Mouse (Mus musculus): ENCODE data around the gene Dnaic2. TPM values are rescaled to one million over a fixed set of nuclear protein-coding genes. Genes with fewer than 3 reads are reported as not detected.

The Dnaic2 gene
- polyA plus RNA-seq, 1 experiment: 1.7 TPM

GRCm38 (mm10) chr11:114795231-114795746 is 68.1 kb downstream of the Dnaic2 start:
- peak overlapping the region; percentile 22; the same call in 1 of the 2 replicates for H3K4me3 ChIP-seq (ENCODE audit: low read depth, low read length)
- no peak overlapping the region for H3K27ac ChIP-seq (ENCODE audit: insufficient read depth, low read length)
- TF ChIP-seq POLR2A (IDR thresholded peaks at IDR 0.05; ENCODE audit: insufficient read depth, low read length) (no peak), CTCF (IDR thresholded peaks at IDR 0.05; ENCODE audit: low read depth, low read length) (peak; percentile 48), EP300 (IDR thresholded peaks at IDR 0.05; ENCODE audit: insufficient read depth, low read depth, low read length) (peak; percentile 82; the same call in 1 of the 2 replicates)
- no peak overlapping the region for H3K9ac ChIP-seq (ENCODE audit: low read depth, poor library complexity, severe bottlenecking)
- 0 out of 2 replicates have a peak, but pooled peaks cover 4% of the 10 kb centered on the region for H3K27me3 ChIP-seq (ENCODE audit: control insufficient read depth, insufficient read depth, low read length, poor library complexity, severe bottlenecking)
- H3K4me1 ChIP-seq (ENCODE audit: control insufficient read depth, insufficient read depth, low read length): peaks cover 1% of the 10 kb centered on the region
- H3K9me3 ChIP-seq (replicated peaks; ENCODE audit: control insufficient read depth, insufficient read depth, low read length, poor library complexity, severe bottlenecking): no peaks in the 10 kb centered on the region
- no peaks in the 10 kb centered on the region for H3K36me3 ChIP-seq (ENCODE audit: control insufficient read depth, insufficient read depth, low read length, poor library complexity, severe bottlenecking)

GRCm38 (mm10) chr11:114795848-114796322 is 68.7 kb downstream of the Dnaic2 start, which contains the start of gene Btbd17:
Gene Btbd17 (minus strand): TSS chr11:114795945.
- TF ChIP-seq POLR2A (IDR thresholded peaks at IDR 0.05; ENCODE audit: insufficient read depth, low read length) (no peak), CTCF (IDR thresholded peaks at IDR 0.05; ENCODE audit: low read depth, low read length) (no peak), EP300 (IDR thresholded peaks at IDR 0.05; ENCODE audit: insufficient read depth, low read depth, low read length) (no peak)
- H3K9ac ChIP-seq (ENCODE audit: low read depth, poor library complexity, severe bottlenecking): no peak within 1 kb of the TSS
- peak within 1 kb of the TSS; percentile 22; the same call in 1 of the 2 replicates for H3K4me3 ChIP-seq (ENCODE audit: low read depth, low read length)
- H3K27me3 ChIP-seq (ENCODE audit: control insufficient read depth, insufficient read depth, low read length, poor library complexity, severe bottlenecking): 0 out of 2 replicates have a peak, but pooled peaks cover 4% of the 10 kb centered on the region
- H3K36me3 ChIP-seq (ENCODE audit: control insufficient read depth, insufficient read depth, low read length, poor library complexity, severe bottlenecking): no peaks in the 10 kb centered on the region
- no peak within 1 kb of the TSS for H3K27ac ChIP-seq (ENCODE audit: insufficient read depth, low read length)
- H3K9me3 ChIP-seq (replicated peaks; ENCODE audit: control insufficient read depth, insufficient read depth, low read length, poor library complexity, severe bottlenecking): no peaks in the 10 kb centered on the region
- H3K4me1 ChIP-seq (ENCODE audit: control insufficient read depth, insufficient read depth, low read length): no peaks in the 10 kb centered on the region

- no peaks in the 10 kb centered on the region for H3K36me3 ChIP-seq (ENCODE audit: control insufficient read depth, insufficient read depth, low read length, poor library complexity, severe bottlenecking)
- TF ChIP-seq CTCF (IDR thresholded peaks at IDR 0.05; ENCODE audit: low read depth, low read length) (no peak), EP300 (IDR thresholded peaks at IDR 0.05; ENCODE audit: insufficient read depth, low read depth, low read length) (no peak), POLR2A (IDR thresholded peaks at IDR 0.05; ENCODE audit: insufficient read depth, low read length) (no peak)
- no peak overlapping the region for H3K9ac ChIP-seq (ENCODE audit: low read depth, poor library complexity, severe bottlenecking)
- H3K4me3 ChIP-seq (ENCODE audit: low read depth, low read length): no peak overlapping the region
- H3K27ac ChIP-seq (ENCODE audit: insufficient read depth, low read length): no peak overlapping the region
- H3K9me3 ChIP-seq (replicated peaks; ENCODE audit: control insufficient read depth, insufficient read depth, low read length, poor library complexity, severe bottlenecking): no peaks in the 10 kb centered on the region
- no peaks in the 10 kb centered on the region for H3K27me3 ChIP-seq (ENCODE audit: control insufficient read depth, insufficient read depth, low read length, poor library complexity, severe bottlenecking)
- no peaks in the 10 kb centered on the region for H3K4me1 ChIP-seq (ENCODE audit: control insufficient read depth, insufficient read depth, low read length)
These were observed 70.0 kb downstream of the Dnaic2 start for GRCm38 (mm10) chr11:114797176-114797575.

DNA sequence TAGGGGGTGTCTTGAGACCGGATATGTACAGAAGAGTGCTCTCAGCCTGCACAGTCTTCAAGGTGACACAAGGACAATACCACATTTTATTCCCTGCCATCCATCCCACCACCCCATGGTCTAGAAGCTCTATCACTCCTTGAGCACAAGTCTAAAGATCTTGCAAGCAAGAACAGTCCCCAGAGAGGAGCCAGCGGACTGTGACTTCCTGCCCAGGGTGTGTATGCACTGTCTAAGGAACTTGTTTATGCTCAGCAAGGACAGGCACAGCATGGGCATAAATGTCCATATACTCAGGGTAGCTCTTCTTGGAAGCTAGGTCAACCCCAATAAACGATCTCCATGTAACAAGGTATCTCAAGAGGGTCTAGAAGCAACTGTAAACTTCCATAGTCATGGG is 70.8 kb downstream of the Dnaic2 start:
- no peaks in the 10 kb centered on the region for H3K27me3 ChIP-seq (ENCODE audit: control insufficient read depth, insufficient read depth, low read length, poor library complexity, severe bottlenecking)
- no peak overlapping the region for H3K4me3 ChIP-seq (ENCODE audit: low read depth, low read length)
- H3K9me3 ChIP-seq (replicated peaks; ENCODE audit: control insufficient read depth, insufficient read depth, low read length, poor library complexity, severe bottlenecking): no peaks in the 10 kb centered on the region
- H3K9ac ChIP-seq (ENCODE audit: low read depth, poor library complexity, severe bottlenecking): no peak overlapping the region
- H3K36me3 ChIP-seq (ENCODE audit: control insufficient read depth, insufficient read depth, low read length, poor library complexity, severe bottlenecking): no peaks in the 10 kb centered on the region
- H3K4me1 ChIP-seq (ENCODE audit: control insufficient read depth, insufficient read depth, low read length): peaks cover 1% of the 10 kb centered on the region
- TF ChIP-seq EP300 (IDR thresholded peaks at IDR 0.05; ENCODE audit: insufficient read depth, low read depth, low read length) (no peak), POLR2A (IDR thresholded peaks at IDR 0.05; ENCODE audit: insufficient read depth, low read length) (no peak), CTCF (IDR thresholded peaks at IDR 0.05; ENCODE audit: low read depth, low read length) (no peak)
- no peak overlapping the region for H3K27ac ChIP-seq (ENCODE audit: insufficient read depth, low read length)

- Histone ChIP-seq H3K4me3 (ENCODE audit: low read depth, low read length) (no peak within 1 kb of the TSS), H3K27me3 (ENCODE audit: control insufficient read depth, insufficient read depth, low read length, poor library complexity, severe bottlenecking) (no peaks in the 10 kb centered on the region), H3K4me1 (ENCODE audit: control insufficient read depth, insufficient read depth, low read length) (peaks cover 1% of the 10 kb centered on the region), H3K9ac (ENCODE audit: low read depth, poor library complexity, severe bottlenecking) (no peak within 1 kb of the TSS), H3K27ac (ENCODE audit: insufficient read depth, low read length) (no peak within 1 kb of the TSS), H3K36me3 (ENCODE audit: control insufficient read depth, insufficient read depth, low read length, poor library complexity, severe bottlenecking) (no peaks in the 10 kb centered on the region), H3K9me3 (replicated peaks; ENCODE audit: control insufficient read depth, insufficient read depth, low read length, poor library complexity, severe bottlenecking) (no peaks in the 10 kb centered on the region)
- TF ChIP-seq EP300 (IDR thresholded peaks at IDR 0.05; ENCODE audit: insufficient read depth, low read depth, low read length): no peak
- no peak for TF ChIP-seq POLR2A (IDR thresholded peaks at IDR 0.05; ENCODE audit: insufficient read depth, low read length)
- no peak for TF ChIP-seq CTCF (IDR thresholded peaks at IDR 0.05; ENCODE audit: low read depth, low read length)
These were observed 71.4 kb downstream of the Dnaic2 start, which contains the start of gene Gpr142 for GRCm38 (mm10) chr11:114798624-114799023. Gene Gpr142 (plus strand): TSS chr11:114798924.

DNA sequence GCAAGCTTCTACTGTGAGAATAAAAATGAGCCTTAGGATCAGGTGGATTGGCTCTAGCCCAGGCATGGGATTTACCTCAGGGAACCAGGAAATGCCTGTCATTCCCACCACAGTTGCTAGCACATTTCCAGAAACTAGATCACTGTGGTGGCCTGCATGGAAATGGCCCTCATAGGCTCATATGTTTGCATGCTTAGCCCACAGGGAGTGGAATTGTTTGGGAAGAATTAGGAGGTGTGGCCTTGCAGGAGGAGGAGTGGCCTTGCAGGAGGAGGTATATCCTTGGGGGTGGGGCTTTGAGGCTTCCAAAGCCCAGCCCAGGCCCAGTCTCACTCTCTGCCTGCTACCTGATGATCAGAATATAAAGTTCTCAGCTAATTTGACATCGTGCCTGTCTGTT is 74.7 kb downstream of the Dnaic2 start:
- Histone ChIP-seq H3K27ac (ENCODE audit: insufficient read depth, low read length) (no peak overlapping the region), H3K4me1 (ENCODE audit: control insufficient read depth, insufficient read depth, low read length) (peaks cover 1% of the 10 kb centered on the region), H3K9me3 (replicated peaks; ENCODE audit: control insufficient read depth, insufficient read depth, low read length, poor library complexity, severe bottlenecking) (no peaks in the 10 kb centered on the region), H3K27me3 (ENCODE audit: control insufficient read depth, insufficient read depth, low read length, poor library complexity, severe bottlenecking) (no peaks in the 10 kb centered on the region), H3K4me3 (ENCODE audit: low read depth, low read length) (no peak overlapping the region), H3K36me3 (ENCODE audit: control insufficient read depth, insufficient read depth, low read length, poor library complexity, severe bottlenecking) (no peaks in the 10 kb centered on the region), H3K9ac (ENCODE audit: low read depth, poor library complexity, severe bottlenecking) (no peak overlapping the region)
- TF ChIP-seq CTCF (IDR thresholded peaks at IDR 0.05; ENCODE audit: low read depth, low read length): no peak
- TF ChIP-seq EP300 (IDR thresholded peaks at IDR 0.05; ENCODE audit: insufficient read depth, low read depth, low read length): no peak
- TF ChIP-seq POLR2A (IDR thresholded peaks at IDR 0.05; ENCODE audit: insufficient read depth, low read length): no peak
